Mouse (Mus musculus) small intestine, adult 2 months (tissue): Measurements from ENCODE around the gene Osbpl3. TPM values are rescaled to one million over a fixed set of nuclear protein-coding genes. Genes with fewer than 3 reads are reported as not detected.

Experiments used
- H3K27ac ChIP-seq: fragments of 200-500 bp; 2 replicates; pipeline ENCODE4 v1.5.1; 2012; ENCODE audit warnings: low read depth, low read length, control low read depth, inconsistent platforms; ENCODE audit not compliant: insufficient read depth
- H3K27me3 ChIP-seq: fragments of 200-500 bp; 2 replicates; pipeline ENCODE4 v1.6.1; 2012; ENCODE audit warnings: mild to moderate bottlenecking, moderate library complexity, low read length, inconsistent platforms; ENCODE audit not compliant: control insufficient read depth, insufficient read depth
- H3K36me3 ChIP-seq: fragments of 200-500 bp; 2 replicates; pipeline ENCODE4 v1.6.1; 2012; ENCODE audit warnings: mild to moderate bottlenecking, low read length, control low read depth, inconsistent platforms; ENCODE audit not compliant: control insufficient read depth, insufficient read depth
- H3K4me1 ChIP-seq: fragments of 200-500 bp; 2 replicates; pipeline ENCODE4 v1.6.1; 2012; ENCODE audit warnings: low read length, inconsistent platforms, mixed read lengths; ENCODE audit not compliant: control insufficient read depth, insufficient read depth, insufficient read length
- H3K4me3 ChIP-seq: fragments of 200-500 bp; 2 replicates; pipeline ENCODE4 v1.5.1; 2012; ENCODE audit warnings: low read depth, mild to moderate bottlenecking, control low read depth, inconsistent platforms, low read length, moderate library complexity
- CTCF ChIP-seq: fragments of 200-500 bp; IDR thresholded peaks from 2 replicates; pipeline ENCODE4 v1.5.1; 2012; ENCODE audit warnings: low read depth, mild to moderate bottlenecking, control low read depth, inconsistent platforms, low read length, moderate library complexity, mixed read lengths; ENCODE audit not compliant: insufficient replicate concordance, insufficient read length; ENCODE audit errors: extremely low read depth
- POLR2A ChIP-seq: fragments of 200-500 bp; IDR thresholded peaks from 2 replicates; pipeline ENCODE4 v1.6.1; 2012; ENCODE audit warnings: low read depth, mild to moderate bottlenecking, control low read depth, inconsistent platforms, low read length, moderate library complexity
- WGBS: fragments of 180-500 bp; shearing (Covaris S2); methylation state at CpG from one replicate; pipeline ENCODE4 v1.1.7; 2018; 5-methylcytosine and 5-hydroxymethylcytosine counted together
- polyA plus RNA-seq: library from polyadenylated mRNA; depleted of rRNA; stranded (reverse); fragments of >200 nt; gene quantifications from 2 replicates; pipeline ENCODE4 v1.2.3, GENCODE M21; 2012

Gene Osbpl3
- polyA plus RNA-seq, 1 experiment = 13.9 TPM

DNA sequence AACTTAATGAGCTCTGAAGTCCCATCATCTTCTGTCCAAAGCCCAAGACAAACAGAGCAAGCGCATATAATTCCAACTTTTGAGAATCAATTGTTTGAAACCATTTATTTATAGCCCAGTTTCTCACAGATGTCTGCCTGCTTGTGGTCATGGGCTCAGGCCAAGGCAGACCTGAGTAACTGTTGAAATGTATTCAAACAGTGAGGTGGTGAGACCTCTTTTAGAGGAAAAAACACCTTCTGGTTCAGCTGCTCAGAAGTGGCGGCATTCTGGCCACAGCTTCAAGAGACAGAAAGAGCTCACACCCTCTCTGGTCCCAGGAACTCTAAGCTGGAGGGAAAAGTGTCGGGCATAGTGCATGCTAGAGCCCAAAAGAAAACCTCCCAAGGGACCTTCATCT is 61.6 kb downstream of the Osbpl3 start:
- TF ChIP-seq CTCF = no peak
- TF ChIP-seq POLR2A = no peak
- no peaks in the 10 kb centered on the region for H3K27me3 ChIP-seq
- peak overlapping the region; percentile 37; the same call in 1 of the 2 replicates for H3K27ac ChIP-seq
- H3K36me3 ChIP-seq = no peaks in the 10 kb centered on the region; the same call in 1 of the 2 replicates
- no peak overlapping the region for H3K4me3 ChIP-seq
- 90% methylated on average over 3 of the region's 3 CpGs for WGBS
- H3K4me1 ChIP-seq = peaks cover 32% of the 10 kb centered on the region

DNA sequence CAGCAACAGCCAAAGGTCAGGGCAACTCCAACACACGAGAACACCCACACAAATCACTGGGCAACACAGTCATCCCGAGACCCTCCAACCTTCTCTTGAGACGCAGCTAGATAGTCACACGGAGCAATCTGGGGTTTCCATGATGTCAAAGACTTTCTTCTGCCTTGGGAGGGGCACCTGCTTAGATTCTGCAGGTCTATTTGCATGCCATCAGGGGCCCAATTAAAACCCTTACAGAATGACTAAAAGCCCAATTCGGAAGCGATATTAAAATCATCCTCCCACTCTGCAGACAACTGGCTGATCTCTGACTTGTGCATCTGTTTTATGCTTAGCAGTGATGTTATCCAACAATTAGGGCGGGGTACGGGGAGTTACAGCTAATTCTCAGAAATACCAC is 62.0 kb downstream of the Osbpl3 start:
- Histone ChIP-seq H3K4me1 (peaks cover 32% of the 10 kb centered on the region), H3K4me3 (peak overlapping the region; percentile 34; the same call in 1 of the 2 replicates), H3K27me3 (no peaks in the 10 kb centered on the region), H3K27ac (peak overlapping the region; percentile 69), H3K36me3 (no peaks in the 10 kb centered on the region; the same call in 1 of the 2 replicates)
- 89% methylated on average over 8 of the region's 8 CpGs for WGBS
- TF ChIP-seq CTCF = no peak
- TF ChIP-seq POLR2A = no peak

DNA sequence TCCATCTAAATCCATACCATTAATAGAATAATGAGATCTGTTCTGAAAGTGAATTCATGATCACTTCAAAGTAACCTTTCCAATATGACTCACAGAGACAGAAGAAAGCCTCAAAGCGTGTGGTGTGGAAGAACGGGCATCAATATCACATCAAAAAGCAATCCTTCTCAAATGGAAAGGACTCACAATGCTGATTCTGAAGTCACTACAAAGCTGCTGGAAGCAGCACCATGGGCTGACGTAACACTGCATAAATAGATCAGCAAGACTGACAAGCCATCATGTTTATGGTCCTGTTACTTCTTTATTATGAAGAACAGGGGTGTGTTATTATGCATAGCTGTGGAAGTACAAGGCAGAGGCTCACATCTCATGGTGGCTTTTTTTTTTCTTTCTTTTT is 64.0 kb downstream of the Osbpl3 start:
- no peak overlapping the region for H3K4me3 ChIP-seq
- 0 out of 2 replicates have a peak overlapping the region, but pooled peaks have one; percentile 23 for H3K27ac ChIP-seq
- peaks cover 24% of the 10 kb centered on the region for H3K4me1 ChIP-seq
- TF ChIP-seq CTCF (no peak), POLR2A (no peak)
- no peaks in the 10 kb centered on the region for H3K27me3 ChIP-seq
- H3K36me3 ChIP-seq = no peaks in the 10 kb centered on the region
- WGBS = 76% methylated on average over 3 of the region's 3 CpGs

DNA sequence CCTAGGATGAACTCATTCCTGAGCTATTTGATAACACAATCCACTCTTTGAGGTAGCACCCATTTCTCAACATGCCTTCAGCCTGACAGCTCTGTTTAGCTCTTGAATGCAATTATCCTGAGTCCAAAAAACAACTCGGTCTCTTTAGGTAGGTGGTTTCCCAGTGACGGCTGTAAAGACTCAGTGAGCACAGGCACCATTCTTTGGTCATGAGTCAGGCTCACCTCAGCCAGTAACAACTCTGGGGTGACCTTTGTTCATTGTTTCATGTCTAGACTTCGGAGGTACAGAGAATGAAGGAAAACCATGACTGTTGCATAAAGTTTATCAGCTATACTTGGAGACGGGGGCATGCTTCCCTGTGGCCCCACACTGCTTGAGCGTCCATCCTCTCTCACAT is 65.7 kb downstream of the Osbpl3 start:
- H3K4me3 ChIP-seq = no peak overlapping the region
- H3K27ac ChIP-seq = peak overlapping the region; percentile 70; the same call in 1 of the 2 replicates
- no peaks in the 10 kb centered on the region for H3K36me3 ChIP-seq
- TF ChIP-seq POLR2A = no peak
- TF ChIP-seq CTCF = no peak
- 18% methylated on average over 5 of the region's 5 CpGs for WGBS
- peaks cover 19% of the 10 kb centered on the region for H3K4me1 ChIP-seq
- no peaks in the 10 kb centered on the region for H3K27me3 ChIP-seq

DNA sequence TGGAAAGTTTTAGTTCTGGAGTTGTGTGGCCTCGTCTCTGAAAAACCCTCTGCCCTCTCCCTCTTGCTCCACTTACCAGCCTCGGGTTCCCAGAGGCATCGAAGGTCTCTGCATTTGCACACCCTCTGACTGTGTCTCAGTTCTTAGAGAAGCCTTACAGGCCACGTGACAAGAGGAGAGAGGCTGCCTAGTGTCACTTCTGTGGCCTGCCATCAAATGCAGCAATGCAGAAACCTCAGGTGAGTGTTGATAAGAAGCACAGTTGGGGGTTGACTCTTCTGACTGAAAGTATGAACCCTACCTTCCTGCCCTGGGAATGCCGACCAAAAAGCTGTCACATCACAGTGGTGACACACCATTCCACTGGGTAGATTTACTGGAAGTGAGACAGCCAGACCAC is 68.4 kb downstream of the Osbpl3 start:
- no peak overlapping the region for H3K27ac ChIP-seq
- WGBS = 72% methylated on average over 5 of the region's 5 CpGs
- no peaks in the 10 kb centered on the region for H3K36me3 ChIP-seq
- no peak overlapping the region for H3K4me3 ChIP-seq
- H3K27me3 ChIP-seq = no peaks in the 10 kb centered on the region
- TF ChIP-seq POLR2A (no peak), CTCF (no peak)
- peaks cover 22% of the 10 kb centered on the region for H3K4me1 ChIP-seq

DNA sequence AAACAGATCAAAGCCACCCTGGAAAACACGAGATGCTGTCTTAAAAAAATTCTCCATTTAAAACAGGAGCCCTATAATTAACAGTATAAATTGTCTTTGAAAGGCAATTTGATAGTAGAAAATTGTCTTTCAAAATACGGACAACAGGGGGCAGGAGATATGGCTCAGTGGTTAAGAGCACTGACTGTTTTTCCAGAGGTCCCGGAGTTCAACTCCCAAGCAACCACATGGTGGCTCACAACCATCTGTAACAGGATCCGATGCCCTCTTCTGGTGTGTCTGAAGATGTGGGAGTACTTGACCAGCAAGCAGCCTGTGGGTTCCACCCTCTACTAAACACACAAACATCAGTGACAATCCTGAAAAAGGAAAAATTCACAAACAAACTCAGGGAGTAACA is 69.5 kb downstream of the Osbpl3 start:
- Histone ChIP-seq H3K36me3 (no peaks in the 10 kb centered on the region), H3K4me1 (peaks cover 20% of the 10 kb centered on the region), H3K4me3 (no peak overlapping the region), H3K27me3 (no peaks in the 10 kb centered on the region), H3K27ac (no peak overlapping the region)
- TF ChIP-seq POLR2A = no peak
- peak; percentile 25; the same call in 1 of the 2 replicates for TF ChIP-seq CTCF
- WGBS = 86% methylated on average over 4 of the region's 4 CpGs

DNA sequence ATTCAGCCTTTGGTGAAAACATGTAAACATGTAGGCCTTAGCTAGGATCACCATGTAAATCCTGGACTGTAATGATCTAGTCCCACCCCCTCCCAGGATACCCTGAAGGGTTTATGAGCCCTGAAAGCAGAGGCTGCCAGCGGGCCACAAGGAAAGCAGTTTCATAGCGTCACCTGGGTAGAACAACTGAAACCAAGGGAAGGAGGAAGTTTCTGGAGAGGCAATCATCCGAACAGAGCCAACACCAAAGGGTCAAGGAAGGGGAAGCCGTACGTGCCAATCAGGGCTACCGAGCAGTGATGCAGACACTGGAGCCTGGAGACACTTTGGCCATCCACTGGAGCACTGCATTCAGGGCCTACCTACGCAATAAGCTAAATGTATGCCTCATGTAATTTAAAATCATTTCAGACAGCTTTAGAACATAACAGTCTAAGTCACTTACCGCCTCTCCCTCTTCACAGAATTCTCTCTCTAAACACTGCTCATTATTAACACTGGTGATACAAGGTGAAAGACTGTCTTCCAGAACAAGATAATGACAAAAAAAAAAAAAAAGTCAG is 70.5 kb downstream of the Osbpl3 start:
- Histone ChIP-seq H3K36me3 (no peaks in the 10 kb centered on the region), H3K4me3 (no peak overlapping the region), H3K4me1 (peaks cover 19% of the 10 kb centered on the region; the same call in 1 of the 2 replicates), H3K27ac (no peak overlapping the region), H3K27me3 (no peaks in the 10 kb centered on the region)
- no peak for TF ChIP-seq CTCF
- no peak for TF ChIP-seq POLR2A
- WGBS = 42% methylated on average over 8 of the region's 8 CpGs
